Mouse (Mus musculus) embryonic fibroblast, embryonic 13.5 days (primary cell): ENCODE results near the gene Creb3l2. TPM values are rescaled to one million over a fixed set of nuclear protein-coding genes. Genes with fewer than 3 reads are reported as not detected.

Experiments
- H3K27ac ChIP-seq: 2 replicates; pipeline ENCODE4 v1.5.1; 2012; ENCODE audit warnings: low read length, control low read depth, inconsistent platforms; ENCODE audit not compliant: insufficient read depth
- H3K4me1 ChIP-seq: 2 replicates; pipeline ENCODE4 v1.6.1; 2011; ENCODE audit warnings: low read length; ENCODE audit not compliant: control insufficient read depth, insufficient read depth
- H3K4me3 ChIP-seq: 2 replicates; pipeline ENCODE4 v1.5.1; 2011; ENCODE audit warnings: mild to moderate bottlenecking, control low read depth, low read length; ENCODE audit not compliant: insufficient read depth
- CTCF ChIP-seq: IDR thresholded peaks from 2 replicates; pipeline ENCODE4 v1.5.1; 2011; ENCODE audit warnings: mild to moderate bottlenecking, control low read depth, low read length, moderate library complexity, borderline replicate concordance; ENCODE audit not compliant: insufficient read depth
- POLR2A ChIP-seq: IDR thresholded peaks from 2 replicates; pipeline ENCODE4 v1.6.1; 2011; ENCODE audit warnings: low read depth, mild to moderate bottlenecking, control low read depth, low read length, moderate library complexity
- polyA plus RNA-seq: library from polyadenylated mRNA; stranded (reverse); fragments of >200 nt; gene quantifications from 2 replicates; pipeline ENCODE4 v1.2.4, GENCODE M21; 2011; ENCODE audit warnings: low read depth; ENCODE audit not compliant: missing spikeins, insufficient read length

The Creb3l2 gene
- polyA plus RNA-seq, 1 experiment = 62.8 TPM

- no peak overlapping the region for H3K4me3 ChIP-seq
- H3K4me1 ChIP-seq = no peaks in the 10 kb centered on the region
- no peak for TF ChIP-seq CTCF
- TF ChIP-seq POLR2A = no peak
- H3K27ac ChIP-seq = no peak overlapping the region
These were observed 75.0 kb downstream of the Creb3l2 start for GRCm38 (mm10) chr6:37366991-37367390.

GRCm38 (mm10) chr6:37365179-37365578 lies 76.8 kb downstream of the Creb3l2 start:
- Histone ChIP-seq H3K27ac (no peak overlapping the region), H3K4me1 (no peaks in the 10 kb centered on the region), H3K4me3 (no peak overlapping the region)
- TF ChIP-seq CTCF (no peak), POLR2A (no peak)

- Histone ChIP-seq H3K27ac (no peak overlapping the region), H3K4me1 (no peaks in the 10 kb centered on the region), H3K4me3 (no peak overlapping the region)
- no peak for TF ChIP-seq POLR2A
- no peak for TF ChIP-seq CTCF
These were observed 77.6 kb downstream of the Creb3l2 start for GRCm38 (mm10) chr6:37364361-37364760.

- Histone ChIP-seq H3K27ac (no peak overlapping the region), H3K4me3 (no peak overlapping the region), H3K4me1 (peaks cover 9% of the 10 kb centered on the region)
- TF ChIP-seq POLR2A (no peak), CTCF (no peak)
These were observed 81.0 kb downstream of the Creb3l2 start for GRCm38 (mm10) chr6:37360813-37361385.

GRCm38 (mm10) chr6:37354449-37355179 lies 87.3 kb downstream of the Creb3l2 start:
- TF ChIP-seq POLR2A = no peak
- TF ChIP-seq CTCF = peak; percentile 86; the same call in 1 of the 2 replicates
- H3K4me1 ChIP-seq = peaks cover 11% of the 10 kb centered on the region
- H3K4me3 ChIP-seq = no peak overlapping the region
- H3K27ac ChIP-seq = peak overlapping the region; percentile 89

GRCm38 (mm10) chr6:37353616-37354015 lies 88.3 kb downstream of the Creb3l2 start:
- Histone ChIP-seq H3K4me1 (peaks cover 11% of the 10 kb centered on the region), H3K4me3 (no peak overlapping the region), H3K27ac (no peak overlapping the region)
- TF ChIP-seq CTCF (no peak), POLR2A (no peak)

- H3K27ac ChIP-seq = peak overlapping the region; percentile 32; the same call in 1 of the 2 replicates
- peaks cover 9% of the 10 kb centered on the region for H3K4me1 ChIP-seq
- H3K4me3 ChIP-seq = no peak overlapping the region
- TF ChIP-seq POLR2A (no peak), CTCF (peak; percentile 78)
These were observed 90.1 kb downstream of the Creb3l2 start for GRCm38 (mm10) chr6:37351731-37352380.

- H3K4me1 ChIP-seq = 0 out of 2 replicates have a peak, but pooled peaks cover 2% of the 10 kb centered on the region
- TF ChIP-seq CTCF (no peak), POLR2A (no peak)
- H3K27ac ChIP-seq = no peak overlapping the region
These were observed 91.6 kb downstream of the Creb3l2 start for GRCm38 (mm10) chr6:37350315-37350714.

GRCm38 (mm10) chr6:37347606-37348005 lies 94.3 kb downstream of the Creb3l2 start:
- TF ChIP-seq CTCF = no peak
- no peak for TF ChIP-seq POLR2A
- Histone ChIP-seq H3K27ac (no peak overlapping the region), H3K4me3 (no peak overlapping the region), H3K4me1 (no peaks in the 10 kb centered on the region)

More at GRCm38 (mm10) chr6:37350315-37350714, 91.6 kb downstream of the Creb3l2 start:
- H3K4me3 ChIP-seq = no peak overlapping the region

GRCm38 (mm10) chr6:37338055-37338454 lies 103.9 kb downstream of the Creb3l2 start:
- TF ChIP-seq CTCF = no peak
- TF ChIP-seq POLR2A = no peak
- peak overlapping the region; percentile 3 for H3K27ac ChIP-seq
- no peak overlapping the region for H3K4me3 ChIP-seq
- no peaks in the 10 kb centered on the region for H3K4me1 ChIP-seq
